Mouse (Mus musculus): ENCODE measurements around the gene Rsrc2.
"Not testable (repeated sequence)": the region's sequence is repeated elsewhere in the genome, so short reads cannot be mapped to it uniquely, and the experiment has no call there.

Gene Rsrc2

GRCm38 (mm10) chr5:123749065-123750064 lies at the start of gene Rsrc2, which contains the start of gene Kntc1:
Rsrc2 (minus strand) TSS chr5:123749414.
Kntc1 (plus strand) TSS chr5:123749716.
- in situ Hi-C loops (cut with MboI): loop anchor here (25.0 kb wide), 1 partner anchor 338 kb away; the partner anchor contains the start of gene Abcb9

GRCm38 (mm10) chr5:123793081-123793480 lies 43.9 kb upstream of the Rsrc2 start:
- in situ Hi-C loops (cut with MboI): no loop called here

- in situ Hi-C loops (cut with MboI): no loop called here
Measured at GRCm38 (mm10) chr5:123788976-123789375, 39.8 kb upstream of the Rsrc2 start.

GRCm38 (mm10) chr5:123781864-123782263 lies 32.6 kb upstream of the Rsrc2 start:
- in situ Hi-C loops (cut with MboI): no loop called here

- in situ Hi-C loops (cut with MboI): no loop called here
Measured at GRCm38 (mm10) chr5:123780716-123781115, 31.5 kb upstream of the Rsrc2 start.

- in situ Hi-C loops (cut with MboI): no loop called here
Measured at GRCm38 (mm10) chr5:123773441-123773840, 24.2 kb upstream of the Rsrc2 start.

- in situ Hi-C loops (cut with MboI): not testable (repeated sequence)
Measured at GRCm38 (mm10) chr5:123766455-123766854, 17.2 kb upstream of the Rsrc2 start.

- in situ Hi-C loops (cut with MboI): no loop called here
Measured at GRCm38 (mm10) chr5:123765506-123765905, 16.3 kb upstream of the Rsrc2 start.

- in situ Hi-C loops (cut with MboI): loop anchor here (25.0 kb wide), 1 partner anchor 339 kb away; the partner anchor contains the start of gene Abcb9
Measured at GRCm38 (mm10) chr5:123748339-123749064, 712 bp downstream of the Rsrc2 start.

- in situ Hi-C loops (cut with MboI): loop anchor here (25.0 kb wide), 1 partner anchor 340 kb away; the partner anchor contains the start of gene Abcb9
Measured at GRCm38 (mm10) chr5:123747604-123748003, 1.6 kb downstream of the Rsrc2 start.

GRCm38 (mm10) chr5:123746253-123746652 lies 3.0 kb downstream of the Rsrc2 start:
- in situ Hi-C loops (cut with MboI): loop anchor here (25.0 kb wide), 1 partner anchor 341 kb away; the partner anchor contains the start of gene Abcb9

GRCm38 (mm10) chr5:123744358-123744757 lies 4.9 kb downstream of the Rsrc2 start:
- in situ Hi-C loops (cut with MboI): loop anchor here (25.0 kb wide), 1 partner anchor 343 kb away; the partner anchor contains the start of gene Abcb9

GRCm38 (mm10) chr5:123730981-123731380 lies 18.2 kb downstream of the Rsrc2 start:
- in situ Hi-C loops (cut with MboI): loop anchor here (25.0 kb wide), 1 partner anchor 356 kb away; the partner anchor contains the start of gene Abcb9

GRCm38 (mm10) chr5:123723816-123724215 lies 25.4 kb downstream of the Rsrc2 start:
- in situ Hi-C loops (cut with MboI): not testable (repeated sequence)

GRCm38 (mm10) chr5:123720328-123721311 lies 28.6 kb downstream of the Rsrc2 start, which contains the start of gene Zcchc8:
Zcchc8 (minus strand) TSS chr5:123721100.
- in situ Hi-C loops (cut with MboI): no loop called here

- in situ Hi-C loops (cut with MboI): no loop called here
Measured at GRCm38 (mm10) chr5:123714622-123715021, 34.6 kb downstream of the Rsrc2 start.

- in situ Hi-C loops (cut with MboI): no loop called here
Measured at GRCm38 (mm10) chr5:123713782-123714181, 35.4 kb downstream of the Rsrc2 start.

GRCm38 (mm10) chr5:123709571-123709970 lies 39.6 kb downstream of the Rsrc2 start:
- in situ Hi-C loops (cut with MboI): no loop called here

- in situ Hi-C loops (cut with MboI): no loop called here
Measured at GRCm38 (mm10) chr5:123708598-123708997, 40.6 kb downstream of the Rsrc2 start.

- in situ Hi-C loops (cut with MboI): no loop called here
Measured at GRCm38 (mm10) chr5:123700625-123701024, 48.6 kb downstream of the Rsrc2 start.

- in situ Hi-C loops (cut with MboI): no loop called here
Measured at GRCm38 (mm10) chr5:123699198-123699597, 50.0 kb downstream of the Rsrc2 start.
